Mouse (Mus musculus): ENCODE measurements at regions not wholly inside any gene's neighbourhood (a gene's known extent, or its start where the extent isn't known, plus 50 kb on each side); places are given as distances from the start of the nearest gene placed in this dataset.

DNA sequence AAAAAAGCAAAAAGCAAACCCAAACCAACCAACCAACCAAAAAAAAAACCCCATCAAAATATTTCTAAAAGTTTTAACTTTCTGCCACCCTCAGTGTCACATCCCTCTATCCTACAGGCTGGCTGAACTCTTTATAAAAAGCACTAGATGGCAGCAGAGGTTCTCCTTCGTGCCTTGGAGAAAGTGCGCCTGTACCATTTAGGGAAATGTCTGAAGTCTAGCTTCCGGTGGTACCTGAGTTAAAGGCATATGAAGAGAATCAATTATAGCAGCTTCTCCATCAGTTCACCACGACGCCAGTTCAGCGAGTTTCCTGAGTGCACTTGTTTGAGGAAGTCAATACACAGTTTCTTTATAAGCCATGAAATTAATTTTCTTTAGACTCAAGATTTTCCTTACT is 130.0 kb upstream of the Zc3h12c start:
- H3K27ac ChIP-seq (replicated peaks in 1 of 2; ENCODE audit: control insufficient read depth in 1 of 2, insufficient read depth in 1 of 2, low read depth in 2 of 2, low read length in 2 of 2), result no peak overlapping the region
- no peaks in the 10 kb centered on the region for H3K4me1 ChIP-seq (ENCODE audit: control insufficient read depth in 2 of 2, insufficient read depth in 2 of 2, low read length in 2 of 2)
- no peak overlapping the region for H3K4me2 ChIP-seq (ENCODE audit: low read length)
- H3K4me3 ChIP-seq (ENCODE audit: control insufficient read depth in 1 of 2, insufficient read depth in 1 of 2, low read depth in 1 of 2, low read length in 2 of 2), result no peak overlapping the region
- WGBS, result 13% methylated on average over 6 of the region's 6 CpGs
- H3K9me3 ChIP-seq (ENCODE audit: control insufficient read depth, low read length), result no peaks in the 10 kb centered on the region
- no peak for ATAC-seq (ENCODE audit: insufficient number of reproducible peaks, insufficient read depth, low FRiP score, low read depth)
- H3K27me3 ChIP-seq (ENCODE audit: control insufficient read depth, insufficient read depth, low read length), result no peaks in the 10 kb centered on the region
- H3K36me3 ChIP-seq (ENCODE audit: control insufficient read depth, insufficient read depth, low read length), result no peaks in the 10 kb centered on the region
- H3K9ac ChIP-seq (ENCODE audit: low read length), result no peak overlapping the region

DNA sequence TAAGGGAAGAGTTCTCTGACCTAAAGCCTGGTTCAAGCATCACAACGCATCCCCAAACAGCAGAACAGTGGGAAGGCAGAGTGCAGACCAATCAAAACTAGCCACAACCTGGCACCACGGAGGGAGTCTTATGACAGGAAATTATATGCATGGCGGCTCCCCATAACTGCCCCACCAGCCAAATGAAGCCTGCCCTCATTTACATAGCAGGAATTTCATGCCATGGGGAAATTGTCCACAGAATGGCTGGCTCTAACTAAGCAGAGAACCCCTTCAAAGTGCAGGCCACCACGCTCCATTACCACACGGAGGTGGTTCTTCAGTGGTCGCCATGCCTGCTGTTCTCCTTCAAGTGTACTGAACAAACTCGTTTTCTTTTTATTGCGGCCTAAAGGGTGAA is 126.3 kb upstream of the Zc3h12c start:
- H3K9ac ChIP-seq (ENCODE audit: low read length), result no peak overlapping the region
- no peaks in the 10 kb centered on the region for H3K4me1 ChIP-seq (ENCODE audit: control insufficient read depth in 2 of 2, insufficient read depth in 2 of 2, low read length in 2 of 2)
- H3K9me3 ChIP-seq (ENCODE audit: control insufficient read depth, low read length), result no peaks in the 10 kb centered on the region
- no peak overlapping the region for H3K4me2 ChIP-seq (ENCODE audit: low read length)
- no peaks in the 10 kb centered on the region for H3K27me3 ChIP-seq (ENCODE audit: control insufficient read depth, insufficient read depth, low read length)
- H3K36me3 ChIP-seq (ENCODE audit: control insufficient read depth, insufficient read depth, low read length), result no peaks in the 10 kb centered on the region
- no peak overlapping the region for H3K27ac ChIP-seq (replicated peaks in 1 of 2; ENCODE audit: control insufficient read depth in 1 of 2, insufficient read depth in 1 of 2, low read depth in 2 of 2, low read length in 2 of 2)
- WGBS, result 78% methylated on average over 8 of the region's 8 CpGs
- H3K4me3 ChIP-seq (ENCODE audit: control insufficient read depth in 1 of 2, insufficient read depth in 1 of 2, low read depth in 1 of 2, low read length in 2 of 2), result no peak overlapping the region
- no peak for ATAC-seq (ENCODE audit: insufficient number of reproducible peaks, insufficient read depth, low FRiP score, low read depth)

DNA sequence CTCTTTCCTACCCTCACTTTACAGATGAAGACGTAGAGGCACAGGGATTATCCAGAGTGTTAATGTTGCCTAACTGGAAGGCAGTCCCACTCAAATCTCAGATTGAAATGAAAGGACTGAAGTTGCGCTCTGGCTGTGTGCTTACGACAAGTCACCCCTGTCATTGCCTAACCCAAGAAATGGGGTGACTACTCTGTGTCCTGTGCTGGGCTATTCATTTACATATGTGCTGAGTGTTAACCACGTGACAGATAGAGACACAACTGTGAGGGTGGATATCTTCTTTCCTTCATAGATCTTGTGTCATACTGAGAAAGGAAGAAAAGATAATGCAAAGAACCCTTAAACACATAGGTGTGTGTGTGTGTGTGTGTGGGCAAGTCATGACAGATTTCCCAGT is 120.7 kb upstream of the Zc3h12c start:
- Histone ChIP-seq H3K27me3 (ENCODE audit: control insufficient read depth, insufficient read depth, low read length) (no peaks in the 10 kb centered on the region), H3K36me3 (ENCODE audit: control insufficient read depth, insufficient read depth, low read length) (no peaks in the 10 kb centered on the region), H3K4me1 (ENCODE audit: control insufficient read depth in 2 of 2, insufficient read depth in 2 of 2, low read length in 2 of 2) (peaks cover 2 to 6% of the 10 kb centered on the region in 2 experiments; a peak in 2 of 4 replicates), H3K9ac (ENCODE audit: low read length) (no peak overlapping the region), H3K27ac (replicated peaks in 1 of 2; ENCODE audit: control insufficient read depth in 1 of 2, insufficient read depth in 1 of 2, low read depth in 2 of 2, low read length in 2 of 2) (no peak overlapping the region), H3K4me2 (ENCODE audit: low read length) (no peak overlapping the region), H3K9me3 (ENCODE audit: control insufficient read depth, low read length) (no peaks in the 10 kb centered on the region), H3K4me3 (ENCODE audit: control insufficient read depth in 1 of 2, insufficient read depth in 1 of 2, low read depth in 1 of 2, low read length in 2 of 2) (no peak overlapping the region)
- WGBS, result 71% methylated on average over 4 of the region's 4 CpGs
- no peak for ATAC-seq (ENCODE audit: insufficient number of reproducible peaks, insufficient read depth, low FRiP score, low read depth)

DNA sequence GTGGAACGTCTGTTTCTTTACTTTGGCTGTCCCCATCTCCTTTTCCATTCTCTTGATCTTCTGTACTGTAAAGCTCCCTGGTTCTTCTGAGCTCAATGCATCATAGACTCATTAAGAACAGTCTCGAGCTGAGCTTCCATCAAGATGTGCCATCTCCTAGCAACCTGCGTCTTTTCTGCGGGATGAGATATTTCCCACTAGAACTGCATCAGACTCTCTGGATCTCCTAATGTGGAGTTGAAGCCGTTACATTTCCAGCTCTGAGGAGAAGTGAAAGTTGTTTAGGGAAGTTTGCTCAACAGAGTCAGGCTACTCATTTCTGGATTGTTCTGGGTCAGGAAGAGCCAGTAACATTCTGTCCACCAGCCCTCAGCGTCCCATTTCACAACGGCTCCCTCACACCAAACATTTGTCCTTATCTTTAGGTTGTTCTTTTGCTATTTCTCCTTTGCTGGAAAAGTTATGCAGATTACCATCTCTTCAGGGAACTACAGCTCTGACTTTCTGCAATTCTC is 119.4 kb upstream of the Zc3h12c start:
- no peaks in the 10 kb centered on the region for H3K9me3 ChIP-seq (ENCODE audit: control insufficient read depth, low read length)
- no peak for ATAC-seq (ENCODE audit: insufficient number of reproducible peaks, insufficient read depth, low FRiP score, low read depth)
- peaks cover 2 to 6% of the 10 kb centered on the region in 2 experiments; a peak in 2 of 4 replicates for H3K4me1 ChIP-seq (ENCODE audit: control insufficient read depth in 2 of 2, insufficient read depth in 2 of 2, low read length in 2 of 2)
- WGBS, result 58% methylated on average over 7 of the region's 7 CpGs
- no peak overlapping the region for H3K27ac ChIP-seq (replicated peaks in 1 of 2; ENCODE audit: control insufficient read depth in 1 of 2, insufficient read depth in 1 of 2, low read depth in 2 of 2, low read length in 2 of 2)
- H3K4me2 ChIP-seq (ENCODE audit: low read length), result no peak overlapping the region
- H3K27me3 ChIP-seq (ENCODE audit: control insufficient read depth, insufficient read depth, low read length), result no peaks in the 10 kb centered on the region
- no peak overlapping the region for H3K4me3 ChIP-seq (ENCODE audit: control insufficient read depth in 1 of 2, insufficient read depth in 1 of 2, low read depth in 1 of 2, low read length in 2 of 2)
- H3K9ac ChIP-seq (ENCODE audit: low read length), result no peak overlapping the region
- H3K36me3 ChIP-seq (ENCODE audit: control insufficient read depth, insufficient read depth, low read length), result no peaks in the 10 kb centered on the region

GRCm38 (mm10) chr9:52287246-52287651 is 118.9 kb upstream of the Zc3h12c start:
- peaks cover 2 to 6% of the 10 kb centered on the region in 2 experiments; a peak in 2 of 4 replicates for H3K4me1 ChIP-seq (ENCODE audit: control insufficient read depth in 2 of 2, insufficient read depth in 2 of 2, low read length in 2 of 2)
- H3K4me2 ChIP-seq (ENCODE audit: low read length), result peak overlapping the region; percentile 70
- H3K27me3 ChIP-seq (ENCODE audit: control insufficient read depth, insufficient read depth, low read length), result no peaks in the 10 kb centered on the region
- H3K9me3 ChIP-seq (ENCODE audit: control insufficient read depth, low read length), result no peaks in the 10 kb centered on the region
- WGBS, result 7% methylated on average over 10 of the region's 10 CpGs
- peak overlapping the region; percentile 44 to 45 for H3K4me3 ChIP-seq (ENCODE audit: control insufficient read depth in 1 of 2, insufficient read depth in 1 of 2, low read depth in 1 of 2, low read length in 2 of 2)
- H3K9ac ChIP-seq (ENCODE audit: low read length), result peak overlapping the region; percentile 67
- no peak for ATAC-seq (ENCODE audit: insufficient number of reproducible peaks, insufficient read depth, low FRiP score, low read depth)
- no peaks in the 10 kb centered on the region for H3K36me3 ChIP-seq (ENCODE audit: control insufficient read depth, insufficient read depth, low read length)
- H3K27ac ChIP-seq (replicated peaks in 1 of 2; ENCODE audit: control insufficient read depth in 1 of 2, insufficient read depth in 1 of 2, low read depth in 2 of 2, low read length in 2 of 2), result no peak overlapping the region

GRCm38 (mm10) chr9:52286104-52286503 is 117.7 kb upstream of the Zc3h12c start:
- ATAC-seq (ENCODE audit: insufficient number of reproducible peaks, insufficient read depth, low FRiP score, low read depth), result no peak
- Histone ChIP-seq H3K27ac (replicated peaks in 1 of 2; ENCODE audit: control insufficient read depth in 1 of 2, insufficient read depth in 1 of 2, low read depth in 2 of 2, low read length in 2 of 2) (no peak overlapping the region), H3K4me2 (ENCODE audit: low read length) (peak overlapping the region; percentile 23; the same call in 1 of the 2 replicates)

GRCm38 (mm10) chr9:52283558-52283957 is 115.2 kb upstream of the Zc3h12c start:
- Histone ChIP-seq H3K4me3 (ENCODE audit: control insufficient read depth in 1 of 2, insufficient read depth in 1 of 2, low read depth in 1 of 2, low read length in 2 of 2) (no peak overlapping the region), H3K9me3 (ENCODE audit: control insufficient read depth, low read length) (no peaks in the 10 kb centered on the region), H3K27ac (replicated peaks in 1 of 2; ENCODE audit: control insufficient read depth in 1 of 2, insufficient read depth in 1 of 2, low read depth in 2 of 2, low read length in 2 of 2) (no peak overlapping the region), H3K4me2 (ENCODE audit: low read length) (no peak overlapping the region), H3K36me3 (ENCODE audit: control insufficient read depth, insufficient read depth, low read length) (no peaks in the 10 kb centered on the region), H3K27me3 (ENCODE audit: control insufficient read depth, insufficient read depth, low read length) (no peaks in the 10 kb centered on the region), H3K4me1 (ENCODE audit: control insufficient read depth in 2 of 2, insufficient read depth in 2 of 2, low read length in 2 of 2) (peaks cover 6 to 28% of the 10 kb centered on the region in 2 experiments), H3K9ac (ENCODE audit: low read length) (no peak overlapping the region)
- ATAC-seq (ENCODE audit: insufficient number of reproducible peaks, insufficient read depth, low FRiP score, low read depth), result no peak
- 28% methylated on average over 2 of the region's 2 CpGs for WGBS

More at GRCm38 (mm10) chr9:52286104-52286503, 117.7 kb upstream of the Zc3h12c start:
- Histone ChIP-seq H3K9me3 (ENCODE audit: control insufficient read depth, low read length) (no peaks in the 10 kb centered on the region), H3K27me3 (ENCODE audit: control insufficient read depth, insufficient read depth, low read length) (no peaks in the 10 kb centered on the region), H3K4me1 (ENCODE audit: control insufficient read depth in 2 of 2, insufficient read depth in 2 of 2, low read length in 2 of 2) (peaks cover 3 to 14% of the 10 kb centered on the region in 2 experiments), H3K4me3 (ENCODE audit: control insufficient read depth in 1 of 2, insufficient read depth in 1 of 2, low read depth in 1 of 2, low read length in 2 of 2) (no peak overlapping the region), H3K36me3 (ENCODE audit: control insufficient read depth, insufficient read depth, low read length) (no peaks in the 10 kb centered on the region), H3K9ac (ENCODE audit: low read length) (0 out of 2 replicates have a peak overlapping the region, but pooled peaks have one; percentile 4)
- WGBS, result 29% methylated on average over 1 of the region's 1 CpGs

DNA sequence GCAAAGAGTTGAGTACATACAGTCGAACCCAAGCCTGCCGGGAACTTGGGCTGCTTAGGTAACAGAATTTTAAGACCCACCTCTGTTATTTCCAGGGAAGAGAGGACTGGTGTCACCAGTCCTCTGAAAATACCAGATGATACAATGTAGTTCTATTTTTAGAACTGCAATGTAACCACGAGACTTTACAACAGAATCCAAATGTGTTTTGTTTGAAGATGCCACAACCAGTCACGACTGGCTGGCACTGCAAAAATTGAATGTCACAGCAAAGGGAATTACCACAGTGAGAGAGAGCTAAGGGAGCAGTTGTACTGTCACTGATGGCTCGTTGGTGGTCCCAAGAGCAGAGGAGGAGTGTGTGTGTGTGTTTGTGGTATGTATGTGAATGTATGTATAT is 112.6 kb upstream of the Zc3h12c start:
- WGBS, result 32% methylated on average over 5 of the region's 5 CpGs

More for the DNA sequence above, 112.6 kb upstream of the Zc3h12c start:
- H3K4me2 ChIP-seq (ENCODE audit: low read length), result peak overlapping the region; percentile 44
- H3K36me3 ChIP-seq (ENCODE audit: control insufficient read depth, insufficient read depth, low read length), result no peaks in the 10 kb centered on the region
- no peak; the same call in 1 of the 2 replicates for ATAC-seq (ENCODE audit: insufficient number of reproducible peaks, insufficient read depth, low FRiP score, low read depth)
- H3K27me3 ChIP-seq (ENCODE audit: control insufficient read depth, insufficient read depth, low read length), result no peaks in the 10 kb centered on the region
- no peaks in the 10 kb centered on the region for H3K9me3 ChIP-seq (ENCODE audit: control insufficient read depth, low read length)
- H3K4me1 ChIP-seq (ENCODE audit: control insufficient read depth in 2 of 2, insufficient read depth in 2 of 2, low read length in 2 of 2), result peaks cover 6 to 25% of the 10 kb centered on the region in 2 experiments
- no peak overlapping the region for H3K4me3 ChIP-seq (ENCODE audit: control insufficient read depth in 1 of 2, insufficient read depth in 1 of 2, low read depth in 1 of 2, low read length in 2 of 2)
- no peak overlapping the region for H3K9ac ChIP-seq (ENCODE audit: low read length)
- peak overlapping the region; percentile 69 to 73 for H3K27ac ChIP-seq (replicated peaks in 1 of 2; ENCODE audit: control insufficient read depth in 1 of 2, insufficient read depth in 1 of 2, low read depth in 2 of 2, low read length in 2 of 2)
